Mouse (Mus musculus) CD4-positive, CD25-positive, alpha-beta regulatory T cell, adult 4 months (primary cell): ENCODE data around the gene Gm3542. TPM values are rescaled to one million over a fixed set of nuclear protein-coding genes. Genes with fewer than 3 reads are reported as not detected.
"Not testable (repeated sequence)": the region's sequence is repeated elsewhere in the genome, so short reads cannot be mapped to it uniquely, and the experiment has no call there.

Experiments used
- ATAC-seq: one replicate; pipeline ENCODE4 v1.8.0; 2017
- polyA plus RNA-seq, 2 experiments: library from polyadenylated mRNA; unstranded; fragments of 100-300 nt; shearing (Covaris generic); gene quantifications; one replicate each; pipeline ENCODE4 v1.2.1; 2017

Gm3542 gene
- polyA plus RNA-seq = not detected

- ATAC-seq = not testable (repeated sequence)
Observed at GRCm38 (mm10) chr14:5334828-5335227, at the start of gene Gm3542. Gene Gm3542 (minus strand): TSS chr14:5334928.

Other genes starting within 250 kb of the Gm3542 start
- not detected for gene Gm8279, start 203.4 kb downstream of the Gm3542 start, polyA plus RNA-seq
- not detected for gene Gm3317, start 170.4 kb downstream of the Gm3542 start, polyA plus RNA-seq
- gene Gm8271, start 149.1 kb downstream of the Gm3542 start, polyA plus RNA-seq = not detected
- gene Gm3526, start 74.3 kb downstream of the Gm3542 start, polyA plus RNA-seq = not detected
- gene Gm3500, start 54.1 kb upstream of the Gm3542 start, polyA plus RNA-seq = 10 to 100 TPM in 1 of 2 experiments, 1 to 10 TPM in 1; 8.1 to 10.4 TPM
- gene Gm3194, start 120.5 kb upstream of the Gm3542 start, polyA plus RNA-seq = 1 to 10 TPM in 1 of 2 experiments, under 1 TPM in 1; 0.36 to 5.5 TPM
- gene Gm8246, start 142.9 kb upstream of the Gm3542 start, polyA plus RNA-seq = not detected
- gene Gm3187, start 149.3 kb upstream of the Gm3542 start, polyA plus RNA-seq = not detected
- gene Gm3488, start 166.7 kb upstream of the Gm3542 start, polyA plus RNA-seq = 10 to 100 TPM in 1 of 2 experiments, 1 to 10 TPM in 1; 6.9 to 12.4 TPM
- gene Gm3532, start 203.6 kb upstream of the Gm3542 start, polyA plus RNA-seq = not detected